Mouse (Mus musculus): ENCODE data around the gene Scpep1.

Gene Scpep1

GRCm38 (mm10) chr11:88973776-88974701 is 18.8 kb upstream of the Scpep1 start:
- DNase-seq (ENCODE audit: low read depth, low spot score) = peak; percentile 97

- DNase-seq (ENCODE audit: low read depth, low spot score) = peak; percentile 12
Measured at GRCm38 (mm10) chr11:88970202-88970732, 15.0 kb upstream of the Scpep1 start, which contains the start of gene Coil. Gene Coil (plus strand): TSS chr11:88970252.

GRCm38 (mm10) chr11:88966881-88967361 is 11.7 kb upstream of the Scpep1 start, which contains the start of gene Elobl:
Gene Elobl (minus strand): TSS chr11:88966931.
- DNase-seq (ENCODE audit: low read depth, low spot score) = no peak

GRCm38 (mm10) chr11:88958851-88959250 is 3.6 kb upstream of the Scpep1 start:
- no peak for DNase-seq (ENCODE audit: low read depth, low spot score)

GRCm38 (mm10) chr11:88954803-88955202 is 462 bp downstream of the Scpep1 start:
- peak; percentile 50 for DNase-seq (ENCODE audit: low read depth, low spot score)

GRCm38 (mm10) chr11:88953582-88953981 is 1.7 kb downstream of the Scpep1 start:
- no peak for DNase-seq (ENCODE audit: low read depth, low spot score)

GRCm38 (mm10) chr11:88952117-88952516 is 3.1 kb downstream of the Scpep1 start:
- DNase-seq (ENCODE audit: low read depth, low spot score) = no peak

- DNase-seq (ENCODE audit: low read depth, low spot score) = no peak
Measured at GRCm38 (mm10) chr11:88951576-88951975, 3.7 kb downstream of the Scpep1 start.

GRCm38 (mm10) chr11:88950640-88951250 is 4.5 kb downstream of the Scpep1 start:
- DNase-seq (ENCODE audit: low read depth, low spot score) = no peak

GRCm38 (mm10) chr11:88949802-88950639 is 5.2 kb downstream of the Scpep1 start:
- no peak for DNase-seq (ENCODE audit: low read depth, low spot score)

- no peak for DNase-seq (ENCODE audit: low read depth, low spot score)
Measured at GRCm38 (mm10) chr11:88948896-88949295, 6.4 kb downstream of the Scpep1 start.

- no peak for DNase-seq (ENCODE audit: low read depth, low spot score)
Measured at GRCm38 (mm10) chr11:88945971-88946585, 9.2 kb downstream of the Scpep1 start.

GRCm38 (mm10) chr11:88941489-88941888 is 13.8 kb downstream of the Scpep1 start:
- DNase-seq (ENCODE audit: low read depth, low spot score) = no peak

- DNase-seq (ENCODE audit: low read depth, low spot score) = no peak
Measured at GRCm38 (mm10) chr11:88939634-88940033, 15.6 kb downstream of the Scpep1 start.

- no peak for DNase-seq (ENCODE audit: low read depth, low spot score)
Measured at GRCm38 (mm10) chr11:88938770-88939169, 16.5 kb downstream of the Scpep1 start.

GRCm38 (mm10) chr11:88937886-88938285 is 17.4 kb downstream of the Scpep1 start:
- no peak for DNase-seq (ENCODE audit: low read depth, low spot score)

GRCm38 (mm10) chr11:88934089-88935000 is 20.9 kb downstream of the Scpep1 start:
- DNase-seq (ENCODE audit: low read depth, low spot score) = no peak

- no peak for DNase-seq (ENCODE audit: low read depth, low spot score)
Measured at GRCm38 (mm10) chr11:88933030-88933429, 22.2 kb downstream of the Scpep1 start.

GRCm38 (mm10) chr11:88931692-88932530 is 23.4 kb downstream of the Scpep1 start:
- DNase-seq (ENCODE audit: low read depth, low spot score) = no peak
